Mouse (Mus musculus): ENCODE data around the gene Dop1a.

Dop1a gene

DNA sequence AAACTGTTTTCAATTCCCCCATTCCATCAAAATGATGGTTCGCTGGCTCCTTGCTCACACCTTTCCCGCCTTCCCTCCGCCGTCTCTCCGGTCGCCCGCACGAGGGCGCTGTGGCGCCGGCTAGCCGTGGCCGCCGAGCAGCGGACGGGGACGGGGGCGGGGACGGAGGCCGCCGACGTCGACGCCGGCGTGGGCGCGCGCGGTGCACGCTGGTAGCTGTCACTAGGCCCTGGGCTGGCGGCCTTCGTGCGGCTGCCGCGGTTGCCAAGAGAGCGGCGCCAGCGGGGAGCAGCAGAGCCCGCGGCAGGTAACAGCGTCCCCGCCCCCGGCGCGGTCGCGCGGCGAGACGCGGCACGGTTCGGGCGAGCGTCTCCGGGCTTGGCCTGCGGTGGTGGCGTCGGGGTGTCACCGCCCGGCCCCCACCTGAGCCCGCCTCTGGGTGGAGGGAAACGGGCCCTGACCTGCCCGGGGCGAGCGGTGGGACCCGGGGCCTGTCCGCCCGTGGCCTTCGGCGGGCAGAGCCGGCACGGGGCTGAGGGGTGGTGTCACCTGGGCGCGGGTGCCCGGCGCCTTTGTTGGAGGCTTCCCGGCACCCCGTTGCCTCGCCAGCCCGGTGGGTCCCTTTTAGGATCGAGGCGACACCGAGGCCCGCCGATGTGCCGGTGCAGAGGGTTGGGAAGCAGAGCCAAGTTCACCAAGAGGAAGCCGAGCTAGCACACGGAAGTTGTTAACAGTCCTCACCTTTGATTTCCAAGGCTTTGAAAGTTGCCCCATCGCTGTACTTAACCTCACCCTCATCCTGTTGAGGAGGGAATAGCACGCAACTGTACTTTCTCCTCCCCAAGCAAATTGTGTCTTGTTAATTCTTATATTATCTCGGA lies at the start of gene Dop1a:
Gene Dop1a, plus strand, starts transcription at position 165 of the 881 bp plus-strand sequence.
- DNase-seq, result peak; percentile 94

DNA sequence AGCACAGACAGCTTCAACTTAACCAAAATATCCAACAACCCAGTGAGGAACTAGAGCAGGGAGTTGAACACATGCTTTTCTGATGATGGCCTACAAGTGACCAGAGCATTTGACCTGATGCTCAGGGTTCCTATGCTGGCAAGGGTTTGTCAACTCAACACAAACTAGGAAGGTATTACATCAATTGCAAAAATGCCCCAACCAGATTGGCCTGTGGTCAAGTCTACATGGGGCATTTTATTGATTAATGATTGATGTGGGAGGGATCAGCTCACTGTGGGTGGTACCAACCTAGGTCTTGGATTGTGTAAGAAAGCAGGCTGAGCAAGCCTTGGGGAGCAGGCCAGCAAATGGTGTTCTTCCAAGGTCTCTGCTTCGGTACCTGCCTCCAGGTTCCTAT lies 49.0 kb upstream of the Dop1a start:
- DNase-seq, result no peak

GRCm38 (mm10) chr9:86419366-86419765 lies 47.6 kb upstream of the Dop1a start:
- DNase-seq, result no peak

DNA sequence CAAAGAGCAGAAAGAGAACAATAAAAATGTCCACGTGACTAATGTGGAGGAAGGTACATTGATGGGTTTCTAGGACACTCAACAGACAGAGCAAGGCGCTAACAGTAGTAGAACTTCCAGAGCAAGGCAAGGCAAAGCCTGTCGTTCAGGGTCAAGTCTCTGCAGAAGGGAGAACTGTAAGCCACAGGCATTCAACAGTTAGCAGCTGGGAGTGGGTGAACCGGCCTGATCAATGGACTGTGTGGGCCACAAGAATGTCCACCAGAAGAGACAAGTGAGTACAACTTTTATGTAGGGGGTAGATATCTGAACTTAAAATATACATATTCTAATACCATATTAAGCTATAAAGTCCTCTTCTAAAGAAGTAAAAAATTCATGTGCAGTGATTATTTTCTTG lies 43.6 kb upstream of the Dop1a start:
- no peak for DNase-seq

- no peak for DNase-seq
These were observed 31.4 kb upstream of the Dop1a start for GRCm38 (mm10) chr9:86435510-86435909.

GRCm38 (mm10) chr9:86436608-86437007 lies 30.3 kb upstream of the Dop1a start:
- DNase-seq, result no peak

- DNase-seq, result no peak
These were observed 28.5 kb upstream of the Dop1a start for GRCm38 (mm10) chr9:86438337-86439009.

GRCm38 (mm10) chr9:86442248-86442647 lies 24.7 kb upstream of the Dop1a start:
- DNase-seq, result no peak

- DNase-seq, result no peak
These were observed 20.1 kb upstream of the Dop1a start for GRCm38 (mm10) chr9:86446847-86447246.

DNA sequence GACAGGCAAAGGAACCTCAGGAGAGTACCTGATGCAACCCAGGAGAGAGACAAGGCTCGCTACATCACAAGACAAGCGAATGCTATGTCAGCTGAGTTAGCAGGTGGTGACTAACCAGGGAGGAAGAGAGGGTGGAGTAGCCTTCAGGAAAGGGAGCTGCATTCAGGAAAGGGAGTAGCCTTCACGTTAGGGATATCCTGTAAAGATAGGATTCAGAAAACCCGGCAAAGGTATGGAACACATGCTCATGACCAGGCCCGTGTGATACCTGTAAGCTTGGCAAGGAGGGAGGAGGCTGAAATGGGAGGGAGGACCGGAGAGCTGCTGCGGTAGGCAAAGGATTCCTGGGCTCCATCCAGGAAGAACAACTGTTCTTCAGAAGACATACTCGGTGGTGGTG lies 19.5 kb upstream of the Dop1a start:
- DNase-seq, result no peak

DNA sequence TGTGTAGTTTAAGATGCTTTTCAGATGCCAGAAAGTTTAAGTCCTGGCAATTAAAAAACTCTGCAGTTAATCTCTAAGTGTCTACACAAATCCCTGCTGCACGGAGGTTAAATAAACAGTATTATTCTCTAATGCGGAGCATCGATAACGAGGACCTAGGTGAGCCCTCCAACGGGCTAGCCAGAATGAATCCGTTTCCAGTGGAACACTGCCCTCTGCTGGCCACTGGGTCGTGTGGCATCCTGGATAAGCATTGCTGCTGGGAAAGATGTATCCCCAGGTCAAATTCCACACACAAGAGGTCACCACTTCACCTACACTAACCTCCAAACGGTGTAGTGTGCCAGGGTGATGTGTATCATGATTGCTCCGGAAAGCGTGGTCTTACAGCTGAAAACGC lies 17.4 kb upstream of the Dop1a start:
- peak; percentile 73 for DNase-seq

GRCm38 (mm10) chr9:86451094-86451493 lies 15.9 kb upstream of the Dop1a start:
- DNase-seq, result no peak

GRCm38 (mm10) chr9:86451617-86452016 lies 15.3 kb upstream of the Dop1a start:
- peak; percentile 67 for DNase-seq

DNA sequence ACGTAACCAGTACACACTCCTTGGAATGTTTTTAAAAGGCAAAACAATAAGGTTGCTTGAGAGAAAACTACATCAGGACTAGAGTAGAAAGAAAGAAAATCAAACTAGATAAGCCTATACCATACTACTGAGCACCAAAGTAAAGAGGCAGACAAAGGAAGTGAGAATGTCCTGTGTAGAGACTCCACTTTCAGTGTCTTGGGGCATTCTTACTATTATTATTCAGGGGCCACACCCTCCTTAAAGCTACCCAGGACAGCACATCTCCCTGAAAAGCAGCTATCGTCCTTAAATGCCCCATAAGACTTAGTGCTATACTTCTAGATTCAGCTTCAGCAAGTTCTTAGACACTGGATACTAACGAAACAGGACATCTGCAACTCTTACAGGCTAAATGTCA lies 13.3 kb upstream of the Dop1a start:
- no peak for DNase-seq

DNA sequence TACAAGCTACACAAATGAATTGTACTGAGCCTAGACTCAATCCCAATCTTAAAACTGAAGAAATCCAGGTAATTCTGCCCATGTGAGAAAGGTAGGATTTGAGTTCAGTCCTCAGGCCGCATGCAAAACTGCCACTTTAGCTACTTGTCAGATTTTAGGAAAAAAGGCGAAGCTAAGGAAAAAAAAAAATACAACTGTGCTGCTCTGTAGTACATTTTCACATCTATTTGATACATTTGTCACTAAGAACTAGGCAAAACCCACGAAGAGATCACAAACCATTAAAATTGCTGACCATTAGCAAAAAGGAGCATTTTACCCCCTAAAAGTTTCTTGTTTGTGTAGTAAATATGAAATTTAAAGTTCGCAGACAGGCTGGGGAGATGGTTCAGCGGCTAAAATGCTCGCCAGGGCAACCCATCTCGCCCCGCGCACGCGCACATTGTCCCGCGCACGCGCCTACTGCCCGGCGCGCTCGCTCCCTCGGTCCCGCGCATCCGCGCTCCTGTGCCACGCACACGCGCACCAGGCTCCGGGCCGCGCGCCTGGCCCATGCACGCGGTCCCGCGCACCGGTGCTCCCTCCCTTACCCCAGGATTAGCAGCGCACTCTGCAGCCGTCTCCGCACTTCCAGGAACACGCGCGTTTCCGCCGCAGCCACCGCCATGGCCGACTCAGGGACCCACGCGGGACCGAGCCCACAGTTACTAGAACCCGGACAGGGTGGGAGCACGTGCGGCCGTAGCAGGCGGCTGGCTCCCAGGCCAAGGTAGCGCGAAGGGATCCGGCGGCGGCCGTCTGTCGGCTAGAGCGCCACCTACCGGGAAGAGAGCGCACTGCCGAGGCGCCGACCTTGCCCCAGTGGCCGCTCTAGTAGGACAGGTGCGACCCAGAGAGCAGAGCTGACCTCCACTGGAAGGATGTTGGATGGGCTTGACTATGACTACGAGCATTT lies 2.5 kb upstream of the Dop1a start, which contains the start of gene Ube2cbp:
Gene Ube2cbp, minus strand, starts transcription at position 800 of the 955 bp plus-strand sequence.
- peak; percentile 87 for DNase-seq

DNA sequence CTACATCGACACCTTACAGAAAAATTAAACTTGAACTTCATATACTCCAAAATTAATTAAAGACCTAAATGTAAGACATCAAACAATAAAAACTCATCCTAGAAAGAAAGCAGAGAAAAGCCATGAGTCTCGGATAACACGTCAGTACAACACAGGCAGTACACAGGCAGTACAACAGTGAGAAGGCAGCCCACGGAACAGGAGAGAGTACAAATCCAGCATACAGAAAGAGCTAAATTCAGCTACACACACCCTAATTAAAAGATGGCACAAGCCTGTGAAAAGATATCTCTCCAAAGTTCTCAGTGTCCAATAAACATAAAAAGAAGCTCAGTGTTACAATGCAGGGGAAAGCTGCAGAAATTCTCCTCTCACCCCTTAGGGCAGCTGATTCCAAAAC lies 9.0 kb downstream of the Dop1a start:
- DNase-seq, result no peak

DNA sequence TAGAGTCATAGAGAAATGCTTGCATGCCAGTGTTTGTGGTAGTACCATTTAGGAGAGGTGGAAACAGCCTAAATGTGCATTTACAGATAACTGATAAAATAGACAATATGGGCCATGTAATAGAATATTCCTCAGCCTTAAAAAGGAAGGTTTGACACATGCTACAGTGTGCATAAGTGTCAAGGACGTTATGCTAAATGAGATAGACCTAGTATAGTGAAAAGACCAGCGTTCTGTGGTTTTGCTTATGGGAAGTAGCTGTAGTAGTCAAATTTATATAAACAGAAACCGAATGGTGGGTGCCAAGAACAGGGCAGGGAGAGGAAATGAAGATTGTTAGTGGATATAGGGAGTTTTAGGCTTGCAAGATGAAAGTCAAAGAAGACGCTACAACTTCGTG lies 9.8 kb downstream of the Dop1a start:
- DNase-seq, result no peak

DNA sequence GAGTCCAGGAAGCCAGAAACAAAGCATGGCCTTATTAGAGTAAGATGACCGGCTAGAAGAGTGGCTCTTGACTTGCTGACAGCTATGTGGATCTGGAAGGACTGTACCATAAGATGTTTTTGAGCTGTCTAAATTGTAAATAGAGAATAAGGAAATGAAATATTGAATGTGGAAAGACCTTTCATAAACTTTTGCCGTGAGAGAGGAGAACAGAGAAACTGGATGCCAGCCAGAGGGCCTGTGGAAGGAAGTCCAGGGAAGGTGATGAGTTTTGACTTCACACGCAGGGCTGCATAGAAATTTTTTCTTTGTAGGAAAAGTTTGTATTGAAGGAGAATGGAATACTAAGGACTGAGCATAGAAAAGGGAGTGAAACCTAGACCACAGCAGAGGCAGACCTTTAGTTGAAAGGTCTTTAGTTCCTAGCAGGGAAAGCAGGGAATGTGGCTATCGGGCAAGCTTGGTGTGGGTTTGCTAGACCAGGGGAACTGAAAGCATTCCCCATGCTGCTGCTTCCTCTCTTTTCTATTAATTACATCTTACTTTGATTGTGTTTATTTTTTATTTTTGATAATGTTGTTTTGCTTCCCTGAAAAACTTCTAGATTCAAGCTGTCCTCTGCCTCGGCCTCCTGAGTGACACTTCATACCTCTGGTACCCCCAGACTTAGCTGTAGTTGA lies 11.6 kb downstream of the Dop1a start:
- no peak for DNase-seq

- no peak for DNase-seq
These were observed 15.3 kb downstream of the Dop1a start for GRCm38 (mm10) chr9:86482236-86482635.

DNA sequence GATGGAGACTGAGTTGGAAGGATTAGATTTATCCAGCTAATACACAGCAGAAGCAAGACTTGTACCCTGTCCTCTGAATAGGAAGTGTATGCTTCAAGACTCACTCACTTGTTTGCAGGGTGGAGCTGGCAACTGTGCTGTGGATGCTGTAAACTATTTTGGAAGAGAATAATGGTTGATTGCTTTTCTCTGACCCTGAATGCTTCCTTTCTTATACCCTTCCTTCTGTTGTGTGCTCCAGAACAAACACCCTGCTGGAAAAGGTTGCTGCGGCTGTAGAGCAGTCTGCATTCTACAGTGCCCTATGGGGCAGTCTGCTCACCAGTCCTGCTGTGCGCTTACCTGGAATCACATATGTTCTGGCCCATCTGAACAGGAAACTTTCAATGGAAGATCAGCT lies 24.8 kb downstream of the Dop1a start:
- DNase-seq, result no peak

DNA sequence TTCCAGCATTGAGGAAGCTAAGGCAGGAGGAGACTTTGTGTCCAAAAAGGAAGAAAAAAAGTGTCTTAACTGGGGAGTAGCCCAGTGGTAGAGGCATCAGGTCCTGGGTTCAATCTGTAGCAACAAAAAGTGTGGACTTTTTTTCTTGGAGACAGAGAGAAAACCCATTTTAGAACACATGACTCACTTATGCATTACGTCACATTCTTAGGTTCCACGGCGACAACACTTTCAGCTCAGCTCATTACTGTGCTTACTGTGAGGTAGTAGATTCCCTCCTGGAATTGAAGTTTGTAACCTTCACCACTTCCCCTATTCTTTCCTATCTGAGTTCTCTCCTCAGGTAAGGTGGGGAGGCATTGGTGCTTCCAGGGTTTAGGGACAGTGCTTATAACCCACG lies 29.3 kb downstream of the Dop1a start:
- DNase-seq, result no peak

GRCm38 (mm10) chr9:86499083-86499482 lies 32.1 kb downstream of the Dop1a start:
- no peak for DNase-seq

Data from thymus, postnatal 14 days (tissue).